Mouse (Mus musculus): ENCODE results near the gene Psmd5.
"Not testable (repeated sequence)": the region's sequence is repeated elsewhere in the genome, so short reads cannot be mapped to it uniquely, and the experiment has no call there.

Psmd5 gene

GRCm38 (mm10) chr2:34826460-34827231, 48.1 kb downstream of the Psmd5 start:
- no peak for DNase-seq (ENCODE audit: low spot score in 2 of 2)

GRCm38 (mm10) chr2:34825827-34826459, 48.8 kb downstream of the Psmd5 start, which contains the start of gene Fbxw2:
Gene Fbxw2 (minus strand): TSS chr2:34826311.
- DNase-seq (ENCODE audit: low spot score in 2 of 2): peak; percentile 82 to 83

GRCm38 (mm10) chr2:34818492-34818891, 56.3 kb downstream of the Psmd5 start:
- DNase-seq (ENCODE audit: low spot score in 2 of 2): no peak

GRCm38 (mm10) chr2:34815893-34816292, 58.9 kb downstream of the Psmd5 start:
- DNase-seq (ENCODE audit: low spot score in 2 of 2): not testable (repeated sequence)

- no peak for DNase-seq (ENCODE audit: low spot score in 2 of 2)
Observed at GRCm38 (mm10) chr2:34812706-34813105, 62.1 kb downstream of the Psmd5 start.

GRCm38 (mm10) chr2:34810775-34811174, 64.0 kb downstream of the Psmd5 start:
- no peak for DNase-seq (ENCODE audit: low spot score in 2 of 2)

- no peak for DNase-seq (ENCODE audit: low spot score in 2 of 2)
Observed at GRCm38 (mm10) chr2:34809568-34809967, 65.2 kb downstream of the Psmd5 start.

- no peak for DNase-seq (ENCODE audit: low spot score in 2 of 2)
Observed at GRCm38 (mm10) chr2:34808057-34808456, 66.7 kb downstream of the Psmd5 start.

- DNase-seq (ENCODE audit: low spot score in 2 of 2): no peak
Observed at GRCm38 (mm10) chr2:34805364-34805950, 69.3 kb downstream of the Psmd5 start.

- no peak for DNase-seq (ENCODE audit: low spot score in 2 of 2)
Observed at GRCm38 (mm10) chr2:34804815-34805214, 70.0 kb downstream of the Psmd5 start.

- no peak for DNase-seq (ENCODE audit: low spot score in 2 of 2)
Observed at GRCm38 (mm10) chr2:34804172-34804571, 70.6 kb downstream of the Psmd5 start.

GRCm38 (mm10) chr2:34803746-34804145, 71.0 kb downstream of the Psmd5 start:
- DNase-seq (ENCODE audit: low spot score in 2 of 2): no peak

- DNase-seq (ENCODE audit: low spot score in 2 of 2): peak; percentile 25 to 38
Observed at GRCm38 (mm10) chr2:34802565-34803245, 72.1 kb downstream of the Psmd5 start.

- DNase-seq (ENCODE audit: low spot score in 2 of 2): peak; percentile 97
Observed at GRCm38 (mm10) chr2:34801516-34802482, 73.0 kb downstream of the Psmd5 start.

GRCm38 (mm10) chr2:34800371-34800770, 74.4 kb downstream of the Psmd5 start:
- no peak for DNase-seq (ENCODE audit: low spot score in 2 of 2)

All from frontal cortex, postnatal 14 days (tissue).